Mouse (Mus musculus) 416B (cell line): Measurements from ENCODE around the gene Otud7a.

Source experiments
- DNase-seq: peaks from one replicate; pipeline ENCODE4 v3.0.0; 2011; ENCODE audit warnings: low read depth

The Otud7a gene

DNA sequence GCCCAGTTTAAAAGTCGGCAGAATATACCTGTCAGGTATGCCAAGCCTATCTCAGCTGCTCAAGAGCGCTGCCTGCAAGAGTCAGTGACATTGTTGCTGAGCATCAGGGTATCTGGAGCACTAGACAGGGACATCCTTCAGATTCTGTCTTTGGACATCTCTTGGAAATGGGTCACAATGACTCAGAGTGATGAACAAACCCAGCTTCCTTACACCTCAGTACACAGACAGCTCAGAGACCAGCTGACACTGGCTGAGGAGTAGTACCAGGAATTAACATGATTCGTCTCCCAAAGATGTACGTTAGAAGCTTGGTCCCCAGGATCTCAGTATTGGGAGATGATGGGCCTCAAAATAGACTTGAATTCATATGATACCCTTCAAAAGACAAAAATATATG lies 332.8 kb downstream of the Otud7a start:
- DNase-seq, result no peak

GRCm38 (mm10) chr7:63780821-63781220 lies 336.3 kb downstream of the Otud7a start:
- DNase-seq, result no peak

- no peak for DNase-seq
These were observed 345.2 kb downstream of the Otud7a start for GRCm38 (mm10) chr7:63789743-63790142.

- DNase-seq, result no peak
These were observed 351.6 kb downstream of the Otud7a start for GRCm38 (mm10) chr7:63796001-63796632.

DNA sequence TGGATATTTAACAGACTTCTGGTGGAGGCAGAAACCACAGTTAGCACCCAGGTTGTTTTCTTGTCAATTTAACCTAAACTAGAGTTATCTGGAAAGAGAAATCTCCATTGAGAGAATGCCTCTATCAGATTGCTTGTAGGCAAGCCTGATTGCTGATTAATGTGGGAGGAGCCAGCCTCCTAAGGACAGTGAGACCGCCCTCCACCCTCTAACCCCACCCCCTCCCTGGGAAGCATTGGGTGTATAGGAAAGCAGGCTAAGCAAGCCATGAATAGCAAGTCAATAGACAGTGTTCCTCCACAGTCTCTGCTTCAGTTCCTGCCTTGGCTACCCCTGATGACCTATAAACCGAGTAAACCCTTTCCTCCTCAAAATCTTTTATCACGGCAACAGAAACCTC lies 353.9 kb downstream of the Otud7a start:
- DNase-seq, result no peak

DNA sequence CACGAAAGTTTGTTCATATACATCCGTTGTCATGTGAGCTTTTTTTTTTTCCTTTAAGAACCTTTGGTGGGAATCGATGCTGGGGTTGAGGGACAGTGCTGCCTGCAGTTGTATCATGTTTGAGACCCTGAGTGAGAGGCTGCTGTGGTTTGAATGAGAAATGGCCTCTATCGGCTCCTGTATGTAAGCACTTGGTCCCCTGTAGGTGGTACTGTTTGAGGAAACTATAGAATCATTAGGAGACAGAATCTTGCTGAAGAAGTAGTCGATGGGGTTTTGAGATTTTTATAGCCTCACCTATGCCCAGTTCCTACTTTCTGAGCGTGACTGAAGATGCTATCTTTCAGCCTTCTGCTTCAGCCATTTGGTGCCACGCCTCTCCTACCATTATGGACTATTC lies 354.8 kb downstream of the Otud7a start:
- peak; percentile 49 for DNase-seq

- peak; percentile 73 for DNase-seq
These were observed 358.2 kb downstream of the Otud7a start for GRCm38 (mm10) chr7:63802751-63803150.
